Mouse (Mus musculus) cortical plate, adult 2 months (tissue): ENCODE results near the gene Hoxa9.

Experiments
- CTCF ChIP-seq: fragments of 200-500 bp; IDR thresholded peaks from 2 replicates; pipeline ENCODE4 v1.5.1; 2011; ENCODE audit warnings: mild to moderate bottlenecking, control low read depth, low read length; ENCODE audit not compliant: insufficient read depth; ENCODE audit errors: extremely low read depth
- POLR2A ChIP-seq: fragments of 200-500 bp; IDR thresholded peaks from 2 replicates; pipeline ENCODE4 v1.6.1; 2011; ENCODE audit warnings: mild to moderate bottlenecking, low read length, control low read depth; ENCODE audit not compliant: insufficient read depth; ENCODE audit errors: extremely low read depth

GRCm38 (mm10) chr6:52174968-52175751 is 55.7 kb downstream of the Hoxa9 start:
- TF ChIP-seq CTCF (no peak), POLR2A (no peak)
